Mouse (Mus musculus) megakaryocyte, embryonic 14.5 days (primary cell): ENCODE results near the gene Hint3. TPM values are rescaled to one million over a fixed set of nuclear protein-coding genes. Genes with fewer than 3 reads are reported as not detected.
"Not testable (repeated sequence)": the region's sequence is repeated elsewhere in the genome, so short reads cannot be mapped to it uniquely, and the experiment has no call there.

Experiments
- H3K27me3 ChIP-seq: replicated peaks from 2 replicates; pipeline ENCODE3; 2012; ENCODE audit warnings: inconsistent platforms
- H3K36me3 ChIP-seq: replicated peaks from 2 replicates; pipeline ENCODE3; 2012; ENCODE audit warnings: low read length, inconsistent platforms, mixed read lengths
- H3K4me1 ChIP-seq: 2 replicates; pipeline ENCODE4 v1.6.1; 2012; ENCODE audit warnings: inconsistent platforms
- H3K4me3 ChIP-seq: replicated peaks from 2 replicates; pipeline ENCODE3; 2012; ENCODE audit warnings: moderate library complexity, mild to moderate bottlenecking, inconsistent platforms
- H3K9me3 ChIP-seq: 2 replicates; pipeline ENCODE4 v1.6.1; 2012; ENCODE audit warnings: inconsistent platforms
- FLI1 ChIP-seq: IDR thresholded peaks from 2 replicates; pipeline ENCODE4 v1.6.1; 2012; ENCODE audit warnings: low read length, inconsistent platforms, mixed read lengths
- GATA1 ChIP-seq: IDR thresholded peaks from 3 replicates; pipeline ENCODE4 v1.6.1; 2012; ENCODE audit warnings: mixed read lengths, low read length, inconsistent platforms, borderline replicate concordance
- polyA plus RNA-seq: library from polyadenylated mRNA; stranded (reverse); fragments of >175 nt; gene quantifications from 2 replicates; pipeline ENCODE4 v1.2.3, GENCODE M21; 2012; ENCODE audit warnings: low replicate concordance; ENCODE audit not compliant: insufficient read depth

Hint3 gene
- polyA plus RNA-seq, 1 experiment = 21.5 TPM

DNA sequence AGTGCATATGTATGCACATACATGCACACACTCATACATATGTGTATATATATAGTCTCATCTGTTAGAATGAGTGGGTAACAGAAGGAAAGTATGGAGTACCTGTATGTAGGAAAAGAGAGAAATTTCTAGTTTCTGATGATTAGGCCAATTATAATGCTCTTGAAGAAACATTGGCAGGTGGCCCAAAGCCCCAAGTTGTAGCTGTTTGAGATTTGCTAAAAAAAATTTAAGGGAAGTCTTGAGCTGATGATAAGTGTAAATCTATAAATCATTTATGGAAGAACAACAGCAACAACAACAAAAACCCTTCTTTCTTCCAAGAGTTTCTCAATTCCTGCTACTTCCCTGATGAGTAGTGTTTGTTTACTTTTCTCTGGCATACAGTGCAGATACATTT lies 545 bp upstream of the Hint3 start:
- Histone ChIP-seq H3K27me3 (no peaks in the 10 kb centered on the region), H3K9me3 (peaks cover 4% of the 10 kb centered on the region; the same call in 1 of the 2 replicates), H3K4me1 (peaks cover 66% of the 10 kb centered on the region), H3K4me3 (no peak overlapping the region), H3K36me3 (peaks cover 8% of the 10 kb centered on the region)
- TF ChIP-seq FLI1 (no peak), GATA1 (no peak)

- not testable (repeated sequence) for H3K36me3 ChIP-seq, H3K27me3 ChIP-seq, H3K4me3 ChIP-seq, H3K9me3 ChIP-seq
- peaks cover 65% of the 10 kb centered on the region for H3K4me1 ChIP-seq
These were observed 988 bp downstream of the Hint3 start for GRCm38 (mm10) chr10:30628444-30628843.

DNA sequence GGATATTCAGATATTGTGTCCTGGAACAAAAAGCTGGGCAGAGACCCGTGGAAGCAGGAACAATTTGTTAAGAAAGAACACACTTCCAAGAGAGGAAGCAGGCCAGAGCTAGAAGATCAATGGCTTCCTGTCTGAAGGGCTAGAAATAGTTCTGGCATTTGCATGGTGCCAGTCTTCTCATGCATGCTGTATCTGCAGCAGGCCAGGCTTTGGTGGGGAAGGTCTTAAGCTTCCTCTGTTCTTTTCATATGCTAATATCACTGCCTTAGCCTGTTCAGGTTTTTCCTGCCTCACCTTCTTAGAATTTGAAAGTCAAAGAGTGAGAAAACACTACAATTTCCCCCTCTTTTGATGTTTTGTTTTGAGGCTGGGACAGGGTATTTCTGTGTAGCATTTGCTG lies 1.9 kb downstream of the Hint3 start:
- Histone ChIP-seq H3K36me3 (peaks cover 8% of the 10 kb centered on the region), H3K4me3 (peak overlapping the region; percentile 53), H3K27me3 (no peaks in the 10 kb centered on the region), H3K9me3 (peaks cover 4% of the 10 kb centered on the region; the same call in 1 of the 2 replicates), H3K4me1 (peaks cover 64% of the 10 kb centered on the region)
- no peak for TF ChIP-seq FLI1
- no peak for TF ChIP-seq GATA1

DNA sequence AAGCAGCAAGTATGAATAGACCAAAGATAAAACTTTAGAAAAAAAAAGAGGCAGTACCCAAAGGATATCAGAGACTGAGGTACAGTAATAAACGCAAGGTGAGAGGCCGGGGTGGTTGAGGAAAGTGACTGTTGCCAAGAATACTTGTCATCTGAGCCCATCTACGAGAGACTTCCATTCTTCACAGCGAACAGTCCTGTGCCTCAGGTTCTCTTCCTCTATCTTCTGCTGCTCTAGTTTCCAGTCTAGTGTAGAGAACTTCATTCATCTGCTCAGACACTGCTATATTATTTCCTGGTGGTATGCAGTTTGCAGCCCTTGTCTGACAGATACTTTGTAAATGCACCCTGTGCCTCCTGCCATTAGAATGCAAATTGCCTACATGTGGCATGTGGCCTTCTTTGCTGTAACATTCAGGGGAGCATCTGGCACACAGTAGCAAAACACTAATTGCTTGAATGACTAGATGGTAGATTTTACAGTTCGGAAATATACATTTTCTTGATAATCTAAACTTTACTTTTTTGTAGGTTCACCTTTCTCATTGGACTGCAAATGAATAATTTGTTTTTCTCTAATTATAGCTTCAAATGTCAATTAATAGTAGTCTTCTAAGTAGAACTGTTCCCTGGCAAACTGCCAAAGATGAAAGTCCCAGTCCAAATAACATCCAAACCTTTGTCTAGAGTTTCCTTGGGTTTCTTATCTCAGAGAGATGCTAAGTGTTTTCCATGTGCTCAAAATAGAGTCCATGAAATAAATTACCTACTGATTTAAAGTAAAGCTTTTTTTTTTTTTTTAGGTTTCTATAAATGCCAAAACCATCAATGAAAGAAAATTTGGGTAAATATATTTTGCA lies 5.0 kb downstream of the Hint3 start:
- H3K9me3 ChIP-seq = peaks cover 4% of the 10 kb centered on the region; the same call in 1 of the 2 replicates
- H3K27me3 ChIP-seq = no peaks in the 10 kb centered on the region
- H3K4me3 ChIP-seq = no peak overlapping the region
- TF ChIP-seq GATA1 (no peak), FLI1 (no peak)
- H3K4me1 ChIP-seq = peaks cover 74% of the 10 kb centered on the region
- peaks cover 5% of the 10 kb centered on the region for H3K36me3 ChIP-seq

- no peaks in the 10 kb centered on the region for H3K27me3 ChIP-seq
- no peaks in the 10 kb centered on the region for H3K9me3 ChIP-seq
- H3K4me1 ChIP-seq = peaks cover 71% of the 10 kb centered on the region
- no peaks in the 10 kb centered on the region for H3K36me3 ChIP-seq
- H3K4me3 ChIP-seq = no peak overlapping the region
- TF ChIP-seq FLI1 = no peak
- TF ChIP-seq GATA1 = no peak
These were observed 6.5 kb downstream of the Hint3 start for GRCm38 (mm10) chr10:30622928-30623327.

DNA sequence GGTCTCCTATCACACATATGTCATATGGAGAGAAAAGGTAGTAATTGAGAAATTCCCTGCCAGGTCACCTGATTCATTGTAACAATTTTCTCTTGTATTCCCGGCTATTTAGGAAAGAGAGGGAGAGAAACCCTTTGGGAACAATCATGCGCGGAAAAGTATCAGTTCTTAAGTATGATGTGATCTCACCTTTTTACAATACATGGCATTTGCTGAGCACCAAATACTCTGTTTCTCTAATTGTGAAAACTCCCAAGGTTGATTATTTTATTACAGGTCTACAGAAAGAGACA lies 10.6 kb downstream of the Hint3 start:
- Histone ChIP-seq H3K4me3 (peak overlapping the region; percentile 93), H3K27me3 (no peaks in the 10 kb centered on the region), H3K4me1 (peaks cover 41% of the 10 kb centered on the region), H3K36me3 (peaks cover 3% of the 10 kb centered on the region), H3K9me3 (no peaks in the 10 kb centered on the region)
- TF ChIP-seq FLI1 = no peak

GRCm38 (mm10) chr10:30618091-30618917 lies 11.1 kb downstream of the Hint3 start:
- H3K4me3 ChIP-seq = peak overlapping the region; percentile 93
- no peaks in the 10 kb centered on the region for H3K27me3 ChIP-seq
- H3K9me3 ChIP-seq = no peaks in the 10 kb centered on the region
- peaks cover 7% of the 10 kb centered on the region for H3K36me3 ChIP-seq
- H3K4me1 ChIP-seq = peaks cover 41% of the 10 kb centered on the region
- TF ChIP-seq FLI1 = no peak
- TF ChIP-seq GATA1 = no peak

GRCm38 (mm10) chr10:30613039-30613438 lies 16.4 kb downstream of the Hint3 start:
- H3K4me1 ChIP-seq = peaks cover 9% of the 10 kb centered on the region; the same call in 1 of the 2 replicates
- peaks cover 44% of the 10 kb centered on the region for H3K36me3 ChIP-seq
- no peak overlapping the region for H3K4me3 ChIP-seq
- H3K27me3 ChIP-seq = no peaks in the 10 kb centered on the region
- H3K9me3 ChIP-seq = no peaks in the 10 kb centered on the region
- no peak for TF ChIP-seq GATA1
- no peak for TF ChIP-seq FLI1

- H3K9me3 ChIP-seq = no peaks in the 10 kb centered on the region
- TF ChIP-seq FLI1 (no peak), GATA1 (no peak)
- no peaks in the 10 kb centered on the region for H3K27me3 ChIP-seq
- peaks cover 52% of the 10 kb centered on the region for H3K36me3 ChIP-seq
- H3K4me1 ChIP-seq = no peaks in the 10 kb centered on the region; the same call in 1 of the 2 replicates
- no peak overlapping the region for H3K4me3 ChIP-seq
These were observed 19.8 kb downstream of the Hint3 start for GRCm38 (mm10) chr10:30609614-30610013.

DNA sequence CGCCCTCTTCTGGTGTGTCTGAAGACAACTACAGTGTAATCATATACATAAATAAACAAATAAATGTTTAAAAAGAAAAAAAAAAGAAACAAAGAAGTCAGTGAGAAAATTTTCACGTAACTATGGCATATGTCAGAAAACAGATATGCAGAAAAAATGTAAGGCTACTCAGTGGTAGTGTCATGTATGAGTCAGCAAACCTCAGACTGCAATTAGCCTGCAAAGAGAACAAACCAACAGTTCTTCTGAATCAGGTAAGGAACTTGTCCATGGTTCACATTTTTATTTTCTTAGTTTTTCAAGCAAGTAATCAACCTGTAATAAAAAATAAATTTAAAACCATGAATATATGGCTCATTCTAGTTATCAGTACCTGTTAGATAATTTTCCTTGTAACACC lies 21.3 kb downstream of the Hint3 start:
- no peaks in the 10 kb centered on the region for H3K9me3 ChIP-seq
- no peaks in the 10 kb centered on the region for H3K27me3 ChIP-seq
- no peaks in the 10 kb centered on the region; the same call in 1 of the 2 replicates for H3K4me1 ChIP-seq
- no peak overlapping the region for H3K4me3 ChIP-seq
- no peak for TF ChIP-seq FLI1
- TF ChIP-seq GATA1 = no peak
- peaks cover 47% of the 10 kb centered on the region for H3K36me3 ChIP-seq
